Mouse (Mus musculus) forebrain, embryonic 10.5 days (tissue): ENCODE measurements around the gene 4933411K16Rik. TPM values are rescaled to one million over a fixed set of nuclear protein-coding genes. Genes with fewer than 3 reads are reported as not detected.

ENCODE experiments used
- DNase-seq: peaks from one replicate; pipeline ENCODE4 v3.0.0-alpha.2; 2017; ENCODE audit warnings: low spot score; ENCODE audit errors: extremely low spot score
- H3K27ac ChIP-seq: fragments of 300-500 bp; sonication (generic); 2 replicates; pipeline ENCODE4 v1.5.1; 2016; ENCODE audit warnings: mild to moderate bottlenecking
- H3K27me3 ChIP-seq: fragments of 300-500 bp; sonication (generic); 2 replicates; pipeline ENCODE4 v1.6.1; 2016; ENCODE audit warnings: mild to moderate bottlenecking; ENCODE audit not compliant: poor library complexity, severe bottlenecking
- H3K36me3 ChIP-seq: fragments of 300-500 bp; sonication (generic); replicated peaks from 2 replicates; pipeline ENCODE4 v1.6.1; 2016; ENCODE audit warnings: mild to moderate bottlenecking, moderate library complexity
- H3K4me1 ChIP-seq: fragments of 300-500 bp; sonication (generic); 2 replicates; pipeline ENCODE4 v1.6.1; 2016
- H3K4me3 ChIP-seq: fragments of 300-500 bp; sonication (generic); 2 replicates; pipeline ENCODE4 v1.5.1; 2016; ENCODE audit warnings: mild to moderate bottlenecking, moderate library complexity
- H3K9me3 ChIP-seq: fragments of 300-500 bp; sonication (generic); 2 replicates; pipeline ENCODE4 v1.6.1; 2016; ENCODE audit warnings: mild to moderate bottlenecking, moderate library complexity
- WGBS: fragments of 180-500 bp; shearing (Covaris S2); methylation state at CpG from one replicate; pipeline ENCODE4 v1.1.7; 2016; 5-methylcytosine and 5-hydroxymethylcytosine counted together
- polyA plus RNA-seq: library from polyadenylated mRNA; unstranded; fragments of >200 nt; fragmentation: Nextera tagmentation; extraction: Ambion mirVana; gene quantifications from 2 replicates; pipeline ENCODE4 v1.2.1, GENCODE M21; 2016

Gene 4933411K16Rik
- not detected in 2 replicates for polyA plus RNA-seq

DNA sequence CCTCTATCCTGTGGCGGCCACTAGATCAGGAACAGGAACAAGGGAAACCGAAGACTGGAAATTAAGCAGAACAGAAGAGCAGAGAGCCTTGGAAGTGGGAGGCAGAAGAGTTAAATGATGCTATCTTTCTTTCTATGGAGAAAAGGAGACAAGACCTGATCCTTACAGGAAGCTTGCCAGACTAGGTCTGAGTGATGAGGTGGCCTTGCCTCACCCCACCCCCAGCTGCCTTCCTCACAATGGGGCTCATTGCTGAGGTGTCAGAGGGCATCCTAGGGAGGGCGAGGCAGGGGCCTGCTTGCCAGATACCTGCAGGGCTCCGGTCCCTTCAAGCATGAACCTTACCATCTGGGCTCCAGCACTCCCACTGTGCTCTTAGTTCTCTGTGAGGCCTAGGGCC is at the start of gene 4933411K16Rik:
TSS of gene 4933411K16Rik (plus strand) at position 301 of the 400 bp plus-strand sequence.
- 71% methylated on average over 4 of the region's 4 CpGs for WGBS
- Histone ChIP-seq H3K9me3 (no peaks in the 10 kb centered on the region), H3K27me3 (no peaks in the 10 kb centered on the region), H3K36me3 (no peaks in the 10 kb centered on the region), H3K4me3 (no peak within 1 kb of the TSS), H3K27ac (no peak within 1 kb of the TSS), H3K4me1 (peaks cover 6% of the 10 kb centered on the region)
- no peak for DNase-seq

GRCm38 (mm10) chr19:42004258-42004657 is 47.8 kb upstream of the 4933411K16Rik start:
- Histone ChIP-seq H3K4me3 (no peak overlapping the region), H3K4me1 (peaks cover 43% of the 10 kb centered on the region), H3K27me3 (no peaks in the 10 kb centered on the region), H3K36me3 (no peaks in the 10 kb centered on the region), H3K9me3 (no peaks in the 10 kb centered on the region), H3K27ac (no peak overlapping the region)
- DNase-seq: no peak
- 82% methylated on average over 6 of the region's 6 CpGs for WGBS

DNA sequence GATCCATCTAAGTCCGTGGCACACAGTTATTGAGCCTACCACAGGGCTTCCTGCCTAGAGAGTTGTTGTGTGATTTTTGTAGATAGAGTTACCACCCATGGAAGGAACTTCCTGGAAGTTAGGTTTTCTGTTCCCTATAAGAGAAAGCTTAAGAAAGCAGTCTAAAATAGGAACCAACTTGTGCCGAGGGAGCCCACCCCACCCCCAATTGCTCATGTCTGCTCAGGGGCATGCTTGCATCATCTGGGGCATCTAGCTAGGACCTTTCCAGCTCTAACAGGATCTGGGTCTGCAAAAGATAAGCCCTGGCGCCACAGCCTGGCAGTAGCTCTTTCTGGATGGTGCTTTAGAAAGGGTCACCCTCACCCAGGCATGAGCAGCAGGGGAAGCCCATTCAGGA is 46.4 kb upstream of the 4933411K16Rik start:
- Histone ChIP-seq H3K4me1 (peaks cover 35% of the 10 kb centered on the region), H3K9me3 (no peaks in the 10 kb centered on the region), H3K36me3 (no peaks in the 10 kb centered on the region), H3K27me3 (no peaks in the 10 kb centered on the region), H3K4me3 (no peak overlapping the region), H3K27ac (no peak overlapping the region)
- 86% methylated on average over 3 of the region's 3 CpGs for WGBS
- DNase-seq: no peak

DNA sequence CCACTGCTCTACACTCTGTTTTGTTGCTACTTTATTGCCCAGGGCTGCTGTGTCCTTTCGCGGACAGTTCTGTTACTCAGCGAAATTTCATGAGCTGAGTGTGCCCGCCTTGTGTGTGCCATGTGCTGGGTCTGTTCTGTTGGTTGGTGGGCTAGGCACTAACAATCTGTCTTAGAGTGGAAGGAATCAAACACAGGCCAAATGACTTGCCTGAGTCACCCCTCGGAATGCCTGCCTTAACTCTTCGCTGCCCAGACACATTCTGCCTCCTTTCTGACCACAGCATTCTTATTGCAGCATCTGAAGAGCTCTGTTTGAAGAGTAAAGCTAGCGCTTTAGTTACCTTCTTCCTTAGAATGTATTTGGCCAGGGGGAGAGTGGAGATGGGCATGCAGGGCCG is 45.5 kb upstream of the 4933411K16Rik start:
- 75% methylated on average over 8 of the region's 8 CpGs for WGBS
- Histone ChIP-seq H3K27ac (0 out of 2 replicates have a peak overlapping the region, but pooled peaks have one; percentile 20), H3K27me3 (no peaks in the 10 kb centered on the region), H3K36me3 (no peaks in the 10 kb centered on the region), H3K4me3 (no peak overlapping the region), H3K9me3 (no peaks in the 10 kb centered on the region), H3K4me1 (peaks cover 35% of the 10 kb centered on the region)
- no peak for DNase-seq

- WGBS: 82% methylated on average over 3 of the region's 3 CpGs
- Histone ChIP-seq H3K27ac (peak overlapping the region; percentile 17; the same call in 1 of the 2 replicates), H3K4me1 (peaks cover 34% of the 10 kb centered on the region)
These were observed 43.5 kb upstream of the 4933411K16Rik start for GRCm38 (mm10) chr19:42008586-42008985.

DNA sequence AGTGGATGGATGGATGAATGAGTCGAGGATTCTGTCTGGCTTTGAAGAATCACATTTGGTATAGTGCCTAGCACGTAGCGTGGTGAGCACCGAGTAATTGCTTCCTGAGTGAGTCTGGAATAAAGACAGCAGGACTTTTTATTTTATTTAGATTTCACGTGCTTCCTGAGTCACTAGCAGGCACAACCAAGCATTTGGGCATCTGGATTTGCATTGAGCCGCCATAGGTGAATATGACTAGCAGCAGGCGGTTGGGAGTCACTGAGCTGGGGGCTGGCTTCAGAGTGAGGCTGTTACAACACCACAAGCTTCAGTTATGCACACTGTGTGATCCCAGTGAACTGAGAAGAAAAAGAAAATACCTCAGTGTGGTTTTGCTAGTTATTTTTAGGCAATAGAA is 43.0 kb upstream of the 4933411K16Rik start:
- H3K36me3 ChIP-seq: 0 out of 2 replicates have a peak, but pooled peaks cover 4% of the 10 kb centered on the region
- WGBS: 79% methylated on average over 7 of the region's 7 CpGs
- no peaks in the 10 kb centered on the region for H3K9me3 ChIP-seq
- H3K4me3 ChIP-seq: no peak overlapping the region
- no peaks in the 10 kb centered on the region for H3K27me3 ChIP-seq
- no peak for DNase-seq
- peaks cover 34% of the 10 kb centered on the region for H3K4me1 ChIP-seq
- no peak overlapping the region for H3K27ac ChIP-seq

More at GRCm38 (mm10) chr19:42008586-42008985, 43.5 kb upstream of the 4933411K16Rik start:
- Histone ChIP-seq H3K27me3 (no peaks in the 10 kb centered on the region), H3K36me3 (0 out of 2 replicates have a peak, but pooled peaks cover 4% of the 10 kb centered on the region), H3K9me3 (no peaks in the 10 kb centered on the region), H3K4me3 (no peak overlapping the region)
- no peak for DNase-seq

GRCm38 (mm10) chr19:42010436-42010835 is 41.6 kb upstream of the 4933411K16Rik start:
- Histone ChIP-seq H3K4me3 (no peak overlapping the region), H3K27ac (no peak overlapping the region), H3K4me1 (peaks cover 34% of the 10 kb centered on the region), H3K9me3 (no peaks in the 10 kb centered on the region), H3K27me3 (no peaks in the 10 kb centered on the region), H3K36me3 (0 out of 2 replicates have a peak, but pooled peaks cover 4% of the 10 kb centered on the region)
- 64% methylated on average over 4 of the region's 4 CpGs for WGBS
- DNase-seq: no peak

DNA sequence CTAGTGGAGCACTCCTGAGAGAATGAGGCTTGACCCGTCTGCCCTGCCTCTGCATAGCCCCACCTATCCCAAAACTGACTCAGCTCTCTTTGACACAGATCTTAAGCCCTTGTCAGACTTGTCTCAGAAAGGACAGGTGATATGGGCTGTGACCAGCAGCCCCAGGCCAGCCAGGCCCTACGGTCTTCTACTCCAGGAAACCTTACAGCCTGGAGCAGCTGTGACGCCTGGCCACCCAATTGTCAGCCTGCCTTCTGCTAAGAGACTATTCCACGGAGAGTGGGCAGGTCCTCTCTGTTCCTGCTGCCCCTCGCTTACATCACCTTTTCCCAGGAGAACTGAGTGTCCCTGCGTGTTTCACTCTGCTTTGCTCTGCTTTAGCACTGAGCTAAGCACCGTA is 40.9 kb upstream of the 4933411K16Rik start:
- H3K36me3 ChIP-seq: 0 out of 2 replicates have a peak, but pooled peaks cover 4% of the 10 kb centered on the region
- H3K4me1 ChIP-seq: peaks cover 37% of the 10 kb centered on the region
- no peak for DNase-seq
- H3K27me3 ChIP-seq: no peaks in the 10 kb centered on the region
- WGBS: 87% methylated on average over 7 of the region's 7 CpGs
- H3K27ac ChIP-seq: no peak overlapping the region
- no peak overlapping the region for H3K4me3 ChIP-seq
- no peaks in the 10 kb centered on the region for H3K9me3 ChIP-seq

DNA sequence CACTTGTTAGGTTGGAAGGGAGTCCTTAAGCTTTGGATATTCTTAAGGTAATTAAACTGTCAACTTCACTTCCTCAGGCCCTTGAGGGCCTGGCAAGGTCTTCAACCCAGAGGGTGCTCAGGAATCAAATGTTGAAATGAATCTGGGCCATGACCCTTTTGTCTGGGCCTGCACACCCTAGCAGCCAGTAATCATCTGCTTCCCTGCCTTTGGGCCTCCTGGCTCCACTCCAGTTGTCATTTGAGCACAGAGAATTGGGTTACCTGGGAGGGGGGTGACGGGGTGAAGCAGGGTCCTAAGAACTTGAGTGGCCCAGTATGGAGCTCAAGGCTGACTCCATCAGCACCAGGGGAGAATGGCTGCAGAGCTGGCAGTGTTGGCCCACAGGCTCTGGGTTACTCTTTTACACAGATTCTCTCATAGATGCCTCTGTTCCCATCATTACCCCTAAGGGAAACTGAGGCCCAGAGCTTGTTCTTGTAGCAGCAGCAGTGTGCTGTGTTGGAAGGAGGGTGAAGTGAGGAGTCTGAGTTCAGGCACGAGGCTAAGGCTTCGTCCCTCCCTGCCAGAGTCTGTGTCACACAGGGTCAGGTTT is 37.7 kb upstream of the 4933411K16Rik start:
- H3K4me3 ChIP-seq: no peak overlapping the region
- 70% methylated on average over 3 of the region's 3 CpGs for WGBS
- H3K9me3 ChIP-seq: no peaks in the 10 kb centered on the region
- 0 out of 2 replicates have a peak, but pooled peaks cover 4% of the 10 kb centered on the region for H3K36me3 ChIP-seq
- peaks cover 45% of the 10 kb centered on the region for H3K4me1 ChIP-seq
- H3K27ac ChIP-seq: no peak overlapping the region
- no peaks in the 10 kb centered on the region for H3K27me3 ChIP-seq
- DNase-seq: no peak

- no peaks in the 10 kb centered on the region for H3K27me3 ChIP-seq
- no peaks in the 10 kb centered on the region for H3K9me3 ChIP-seq
- peaks cover 49% of the 10 kb centered on the region for H3K4me1 ChIP-seq
- no peak overlapping the region for H3K4me3 ChIP-seq
- no peak for DNase-seq
- 84% methylated on average over 6 of the region's 6 CpGs for WGBS
- H3K36me3 ChIP-seq: 0 out of 2 replicates have a peak, but pooled peaks cover 4% of the 10 kb centered on the region
- no peak overlapping the region for H3K27ac ChIP-seq
These were observed 37.0 kb upstream of the 4933411K16Rik start for GRCm38 (mm10) chr19:42015001-42015400.

DNA sequence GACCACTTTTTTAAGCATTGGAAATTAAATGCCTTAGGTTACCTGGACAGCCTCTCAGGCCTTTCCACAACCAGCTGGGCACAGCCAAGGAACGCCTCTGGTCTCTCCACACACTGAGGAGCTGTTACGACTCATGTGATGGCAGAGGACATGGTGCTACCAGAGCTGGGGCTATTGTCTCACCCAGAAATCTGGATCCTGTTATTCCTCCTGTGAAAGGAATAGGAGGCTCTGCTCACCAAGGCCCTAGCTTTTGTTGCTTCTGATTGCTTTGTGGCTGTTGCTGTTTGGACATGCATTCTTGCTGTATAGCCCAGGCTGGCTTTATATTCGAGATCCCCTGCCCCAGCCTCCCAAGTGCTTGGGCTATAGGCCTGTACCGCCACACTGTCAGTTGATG is 35.8 kb upstream of the 4933411K16Rik start:
- DNase-seq: no peak
- Histone ChIP-seq H3K27me3 (no peaks in the 10 kb centered on the region), H3K4me3 (no peak overlapping the region), H3K9me3 (no peaks in the 10 kb centered on the region), H3K27ac (peak overlapping the region; percentile 60), H3K36me3 (0 out of 2 replicates have a peak, but pooled peaks cover 4% of the 10 kb centered on the region), H3K4me1 (peaks cover 39% of the 10 kb centered on the region)
- WGBS: 78% methylated on average over 4 of the region's 4 CpGs

GRCm38 (mm10) chr19:42016840-42017239 is 35.2 kb upstream of the 4933411K16Rik start:
- H3K27me3 ChIP-seq: no peaks in the 10 kb centered on the region
- 65% methylated on average over 5 of the region's 5 CpGs for WGBS
- DNase-seq: no peak

GRCm38 (mm10) chr19:42017399-42018247 is 34.4 kb upstream of the 4933411K16Rik start:
- H3K4me3 ChIP-seq: no peak overlapping the region
- peaks cover 49% of the 10 kb centered on the region for H3K4me1 ChIP-seq
- no peaks in the 10 kb centered on the region for H3K36me3 ChIP-seq
- H3K27me3 ChIP-seq: no peaks in the 10 kb centered on the region
- WGBS: 87% methylated on average over 8 of the region's 8 CpGs
- H3K27ac ChIP-seq: peak overlapping the region; percentile 45
- H3K9me3 ChIP-seq: no peaks in the 10 kb centered on the region
- no peak for DNase-seq

More at GRCm38 (mm10) chr19:42016840-42017239, 35.2 kb upstream of the 4933411K16Rik start:
- Histone ChIP-seq H3K9me3 (no peaks in the 10 kb centered on the region), H3K36me3 (0 out of 2 replicates have a peak, but pooled peaks cover 4% of the 10 kb centered on the region), H3K4me1 (peaks cover 42% of the 10 kb centered on the region), H3K27ac (peak overlapping the region; percentile 45), H3K4me3 (no peak overlapping the region)
